Mouse (Mus musculus): ENCODE results near the gene Eogt.

Gene Eogt

GRCm38 (mm10) chr6:97104264-97104852, 44.6 kb downstream of the Eogt start:
- DNase-seq (ENCODE audit: low spot score) = peak; percentile 26

- no peak for DNase-seq (ENCODE audit: low spot score)
Measured at GRCm38 (mm10) chr6:97101958-97102702, 46.9 kb downstream of the Eogt start.

GRCm38 (mm10) chr6:97101190-97101957, 47.6 kb downstream of the Eogt start:
- peak; percentile 15 for DNase-seq (ENCODE audit: low spot score)

- no peak for DNase-seq (ENCODE audit: low spot score)
Measured at GRCm38 (mm10) chr6:97082336-97082735, 66.6 kb downstream of the Eogt start.

- no peak for DNase-seq (ENCODE audit: low spot score)
Measured at GRCm38 (mm10) chr6:97080016-97080415, 69.0 kb downstream of the Eogt start.

GRCm38 (mm10) chr6:97060074-97060681, 88.8 kb downstream of the Eogt start, which contains the start of gene Fam19a4:
Fam19a4 (minus strand) TSS chr6:97060413.
- no peak for DNase-seq (ENCODE audit: low spot score)
